Mouse (Mus musculus) heart, adult 2 months (tissue): ENCODE measurements around the gene Fam3b. TPM values are rescaled to one million over a fixed set of nuclear protein-coding genes. Genes with fewer than 3 reads are reported as not detected.

ENCODE experiments used
- DNase-seq, 2 experiments: peaks; one replicate each; pipeline ENCODE4 v3.0.0; 2021
- H3K27ac ChIP-seq: fragments of 200-600 bp; 2 replicates; pipeline ENCODE4 v1.8.1; 2022
- H3K27me3 ChIP-seq: fragments of 200-500 bp; 2 replicates; pipeline ENCODE4 v1.6.1; 2012; ENCODE audit warnings: mild to moderate bottlenecking, low read length, inconsistent platforms, mixed read lengths; ENCODE audit not compliant: control insufficient read depth, insufficient read depth
- H3K36me3 ChIP-seq: fragments of 200-500 bp; 2 replicates; pipeline ENCODE4 v1.6.1; 2012; ENCODE audit warnings: low read length, inconsistent platforms; ENCODE audit not compliant: control insufficient read depth, insufficient read depth
- H3K4me1 ChIP-seq: fragments of 200-500 bp; 2 replicates; pipeline ENCODE4 v1.6.1; 2011; ENCODE audit warnings: low read length; ENCODE audit not compliant: control insufficient read depth, insufficient read depth
- H3K4me3 ChIP-seq: fragments of 200-600 bp; 2 replicates; pipeline ENCODE4 v1.8.1; 2022
- H3K79me2 ChIP-seq: fragments of 200-500 bp; replicated peaks from 2 replicates; pipeline ENCODE4 v1.6.1; 2012; ENCODE audit warnings: mild to moderate bottlenecking, inconsistent platforms, low read length, moderate library complexity, mixed read lengths; ENCODE audit not compliant: control insufficient read depth, insufficient read depth
- H3K9ac ChIP-seq: fragments of 200-500 bp; 2 replicates; pipeline ENCODE4 v1.6.1; 2012; ENCODE audit warnings: low read depth, mild to moderate bottlenecking, control low read depth, inconsistent platforms, low read length, mixed read lengths
- CTCF ChIP-seq: fragments of 200-600 bp; IDR thresholded peaks from 2 replicates; pipeline ENCODE4 v1.8.1; 2022; ENCODE audit warnings: antibody characterized with exemption, mild to moderate bottlenecking, moderate library complexity
- EP300 ChIP-seq: fragments of 200-500 bp; IDR thresholded peaks from 2 replicates; pipeline ENCODE4 v1.6.1; 2011; ENCODE audit warnings: low read depth, low read length, control low read depth; ENCODE audit not compliant: insufficient read depth
- POLR2A ChIP-seq: fragments of 200-500 bp; IDR thresholded peaks from 2 replicates; pipeline ENCODE4 v1.6.1; 2011; ENCODE audit warnings: mild to moderate bottlenecking, low read depth, low read length, control low read depth; ENCODE audit not compliant: insufficient read depth
- WGBS: fragments of 180-500 bp; shearing (Covaris S2); methylation state at CpG from one replicate; pipeline ENCODE4 v1.1.7; 2018; 5-methylcytosine and 5-hydroxymethylcytosine counted together
- intact Hi-C: fragments of 180-260 bp; cut with DNase I; formaldehyde crosslinking; loops from one replicate; pipeline ENCODE4 v1.15.1; 2025
- polyA plus RNA-seq: library from polyadenylated mRNA; depleted of rRNA; stranded (reverse); fragments of >200 nt; gene quantifications from 2 replicates; pipeline ENCODE4 v1.2.3, GENCODE M21; 2012
- total RNA-seq, 2 experiments: library from RNA; stranded (reverse); gene quantifications; 2 replicates each; pipeline ENCODE4 v1.2.3; 2021

Fam3b gene
- total and polyA plus RNA-seq, 3 experiments = not detected

DNA sequence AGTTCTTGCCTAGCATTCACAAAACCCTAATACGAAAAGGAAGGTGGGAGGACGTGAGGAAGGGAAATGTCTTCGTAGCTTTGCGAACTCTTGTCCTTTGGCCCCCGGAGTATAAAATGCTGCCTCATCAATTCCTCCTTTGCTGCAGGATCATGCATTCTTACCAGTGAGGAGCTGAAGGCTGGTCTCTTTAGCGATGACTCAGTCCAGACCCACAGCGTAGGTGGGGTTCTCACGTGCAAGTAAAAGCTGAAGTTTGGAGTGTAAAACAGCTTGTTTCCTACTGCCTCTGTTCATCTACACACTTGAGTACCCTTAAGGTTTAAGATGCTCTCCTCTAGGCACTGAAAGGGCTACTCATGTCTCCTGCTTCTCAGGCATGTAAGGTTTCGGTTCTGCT lies 72.6 kb downstream of the Fam3b start:
- Histone ChIP-seq H3K4me3 (no peak overlapping the region), H3K27me3 (no peaks in the 10 kb centered on the region), H3K4me1 (no peaks in the 10 kb centered on the region; the same call in 1 of the 2 replicates), H3K27ac (no peak overlapping the region), H3K36me3 (no peaks in the 10 kb centered on the region), H3K9ac (no peak overlapping the region), H3K79me2 (no peaks in the 10 kb centered on the region)
- TF ChIP-seq EP300 = no peak
- intact Hi-C loops = loop anchor here (10.0 kb wide), 1 partner anchor 127 kb away; no protein-coding TSS in a partner anchor
- 49% methylated on average over 9 of the region's 9 CpGs for WGBS
- no peak for DNase-seq

DNA sequence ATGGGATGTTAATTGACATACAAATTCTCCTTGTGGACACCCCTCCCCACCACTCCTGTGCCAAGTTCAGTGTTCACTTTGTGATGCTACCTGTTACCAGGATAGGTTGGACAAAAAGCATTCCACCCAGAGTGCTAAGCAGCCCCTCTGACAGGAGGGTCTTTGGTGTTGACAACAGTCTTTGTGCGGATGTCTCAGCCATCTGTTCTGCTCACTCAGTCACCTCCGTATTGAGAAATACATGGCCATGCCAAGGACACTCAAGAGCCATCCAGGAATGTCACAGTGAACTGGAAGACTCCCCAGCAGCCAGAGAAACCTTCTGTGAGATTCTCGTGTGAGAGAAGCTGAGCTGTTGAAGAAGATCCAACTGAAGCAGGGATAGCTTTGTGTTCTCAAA lies 76.4 kb downstream of the Fam3b start:
- WGBS = 72% methylated on average over 3 of the region's 3 CpGs

GRCm38 (mm10) chr16:97437448-97438056 lies 77.1 kb downstream of the Fam3b start:
- no peak overlapping the region for H3K27ac ChIP-seq
- no peaks in the 10 kb centered on the region for H3K36me3 ChIP-seq
- no peaks in the 10 kb centered on the region for H3K79me2 ChIP-seq
- H3K27me3 ChIP-seq = no peaks in the 10 kb centered on the region
- no peaks in the 10 kb centered on the region for H3K4me1 ChIP-seq
- intact Hi-C loops = no loop called here
- TF ChIP-seq EP300 (no peak), POLR2A (no peak), CTCF (no peak)
- 44% methylated on average over 1 of the region's 1 CpGs for WGBS
- no peak overlapping the region for H3K9ac ChIP-seq
- DNase-seq = no peak
- no peak overlapping the region for H3K4me3 ChIP-seq

More for the DNA sequence above, 76.4 kb downstream of the Fam3b start:
- intact Hi-C loops = no loop called here
- H3K27ac ChIP-seq = no peak overlapping the region
- TF ChIP-seq CTCF (no peak), EP300 (no peak)
- H3K27me3 ChIP-seq = no peaks in the 10 kb centered on the region
- H3K4me3 ChIP-seq = no peak overlapping the region
- H3K79me2 ChIP-seq = no peaks in the 10 kb centered on the region
- H3K36me3 ChIP-seq = no peaks in the 10 kb centered on the region
- no peak overlapping the region for H3K9ac ChIP-seq
- no peak for DNase-seq
- H3K4me1 ChIP-seq = no peaks in the 10 kb centered on the region

- intact Hi-C loops = no loop called here
- DNase-seq = no peak
- WGBS = 71% methylated on average over 2 of the region's 2 CpGs
These were observed 80.4 kb downstream of the Fam3b start for GRCm38 (mm10) chr16:97434206-97434605.

GRCm38 (mm10) chr16:97431328-97431727 lies 83.3 kb downstream of the Fam3b start:
- H3K4me3 ChIP-seq = no peak overlapping the region
- peaks cover 2% of the 10 kb centered on the region for H3K4me1 ChIP-seq
- H3K27me3 ChIP-seq = no peaks in the 10 kb centered on the region
- H3K36me3 ChIP-seq = no peaks in the 10 kb centered on the region
- no peak overlapping the region for H3K9ac ChIP-seq
- H3K27ac ChIP-seq = no peak overlapping the region
- H3K79me2 ChIP-seq = no peaks in the 10 kb centered on the region
- DNase-seq = peak; percentile 51 to 63
- WGBS = 24% methylated on average over 4 of the region's 4 CpGs
- no peak for TF ChIP-seq POLR2A
- TF ChIP-seq EP300 = no peak
- TF ChIP-seq CTCF = no peak
- intact Hi-C loops = no loop called here

More at GRCm38 (mm10) chr16:97434206-97434605, 80.4 kb downstream of the Fam3b start:
- Histone ChIP-seq H3K27ac (no peak overlapping the region), H3K9ac (no peak overlapping the region), H3K4me1 (peaks cover 2% of the 10 kb centered on the region), H3K27me3 (no peaks in the 10 kb centered on the region), H3K4me3 (no peak overlapping the region), H3K36me3 (no peaks in the 10 kb centered on the region), H3K79me2 (no peaks in the 10 kb centered on the region)
- no peak for TF ChIP-seq POLR2A
- no peak for TF ChIP-seq EP300
- no peak for TF ChIP-seq CTCF

DNA sequence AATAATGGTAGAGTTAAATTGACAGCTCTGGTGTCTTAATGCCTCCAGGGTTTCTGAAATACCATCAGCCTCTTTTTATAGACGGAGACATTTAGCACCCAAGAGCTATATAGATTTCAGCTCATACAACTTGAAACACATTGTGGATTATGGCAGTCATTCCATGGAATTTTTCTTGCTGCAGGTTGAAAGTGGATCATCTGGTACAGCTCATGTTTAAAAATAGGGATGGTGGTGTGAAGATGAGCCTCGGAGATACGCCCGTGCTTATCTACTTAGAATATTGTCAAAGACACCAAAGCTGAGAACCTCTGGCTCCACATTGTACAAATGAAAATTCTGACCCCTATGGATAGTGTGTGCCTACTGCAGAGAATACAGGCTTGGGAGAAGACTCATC lies 84.5 kb downstream of the Fam3b start:
- no peak for DNase-seq
- Histone ChIP-seq H3K9ac (no peak overlapping the region), H3K27ac (no peak overlapping the region), H3K79me2 (no peaks in the 10 kb centered on the region), H3K4me3 (no peak overlapping the region), H3K27me3 (no peaks in the 10 kb centered on the region), H3K36me3 (no peaks in the 10 kb centered on the region), H3K4me1 (peaks cover 2% of the 10 kb centered on the region)
- intact Hi-C loops = no loop called here
- TF ChIP-seq CTCF = no peak
- WGBS = 81% methylated on average over 4 of the region's 4 CpGs
